In the genomic region with DNA sequence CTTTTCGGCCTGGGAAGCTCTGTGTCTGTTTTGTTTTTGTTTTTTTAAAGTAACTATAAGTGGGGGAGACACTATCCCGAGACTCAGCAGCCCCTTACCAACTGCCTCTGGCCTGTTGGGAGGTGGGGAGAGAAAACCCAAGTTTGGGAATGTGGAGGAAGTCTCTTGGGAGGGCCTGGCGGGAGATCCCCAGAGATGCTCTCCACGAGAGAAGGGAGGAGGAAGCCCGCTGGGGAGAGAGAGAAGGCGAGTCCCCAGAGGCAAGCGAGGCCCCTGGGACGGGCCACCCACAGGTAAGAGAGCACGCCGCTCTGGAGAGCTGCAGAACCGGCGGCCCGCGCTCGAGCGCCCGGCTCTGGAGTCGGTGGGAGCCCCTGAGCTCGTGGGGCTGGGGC, we compare ENCODE assay signal across 13 mouse cellular contexts. TPM values are rescaled to one million over a fixed set of nuclear protein-coding genes. Genes with fewer than 3 reads are reported as not detected.
DNase-seq lines count a peak whose midpoint lies in the region; ATAC-seq and TF ChIP-seq lines count a peak whose summit lies in the region.
"Had no signal": no experiment of that assay in that cellular context is flagged by ENCODE, and none has a peak within 500 bp of the region (broad histone marks: within the 10 kb centered on the region; RNA-seq: fewer than 3 reads in every experiment).

No protein-coding gene starts in this region.

- WGBS in lung, postnatal 0 days = 3% methylated on average over 18 of the region's 19 CpGs
- WGBS in intestine, postnatal 0 days = 2% methylated on average over 17 of the region's 19 CpGs

- no peak for ATAC-seq in lung, postnatal 0 days
- no peak for ATAC-seq in intestine, postnatal 0 days

- intact Hi-C loops in gastrocnemius, adult 2 months (cut with DNase I) = no loop called here

- no peak overlapping the region for H3K27ac ChIP-seq in gastrocnemius, adult 2 months
- no peak overlapping the region for H3K27ac ChIP-seq in lung, postnatal 0 days (ENCODE audit: low read length)
- H3K27ac ChIP-seq in intestine, postnatal 0 days (ENCODE audit: low read depth, low read length) = no peak overlapping the region

- peaks cover 91% of the 10 kb centered on the region for H3K27me3 ChIP-seq in lung, postnatal 0 days (replicated peaks; ENCODE audit: insufficient read depth, low read length)
- peaks cover 100% of the 10 kb centered on the region for H3K27me3 ChIP-seq in intestine, postnatal 0 days (replicated peaks; ENCODE audit: control insufficient read depth, insufficient read depth, low read length)

- no peak for TF ChIP-seq EP300 in lung, postnatal 0 days (IDR thresholded peaks at IDR 0.05)

- H3K36me3 ChIP-seq in lung, postnatal 0 days (ENCODE audit: insufficient read depth, low read length) = no peaks in the 10 kb centered on the region
- no peaks in the 10 kb centered on the region for H3K36me3 ChIP-seq in intestine, postnatal 0 days (ENCODE audit: control insufficient read depth, insufficient read depth)

- no peak overlapping the region for H3K9ac ChIP-seq in lung, postnatal 0 days (replicated peaks; ENCODE audit: low read depth)
- no peak overlapping the region for H3K9ac ChIP-seq in intestine, postnatal 0 days (ENCODE audit: low read depth, low read length)

- peak overlapping the region; percentile 50 for H3K4me3 ChIP-seq in gastrocnemius, adult 2 months
- no peak overlapping the region for H3K4me3 ChIP-seq in lung, postnatal 0 days (ENCODE audit: low read depth, low read length)
- peak overlapping the region; percentile 32; the same call in 1 of the 2 replicates for H3K4me3 ChIP-seq in intestine, postnatal 0 days (ENCODE audit: low read depth, low read length)

- H3K9me3 ChIP-seq in lung, postnatal 0 days (ENCODE audit: low read length) = no peaks in the 10 kb centered on the region
- H3K9me3 ChIP-seq in intestine, postnatal 0 days (ENCODE audit: control insufficient read depth) = no peaks in the 10 kb centered on the region

- H3K4me1 ChIP-seq in lung, postnatal 0 days (ENCODE audit: insufficient read depth, low read depth, low read length) = peaks cover 7% of the 10 kb centered on the region; the same call in 1 of the 2 replicates
- H3K4me1 ChIP-seq in intestine, postnatal 0 days (replicated peaks; ENCODE audit: control insufficient read depth, insufficient read depth, low read length) = peaks cover 6% of the 10 kb centered on the region; the same call in 1 of the 2 replicates

- no peak for TF ChIP-seq CTCF in gastrocnemius, adult 2 months (IDR thresholded peaks at IDR 0.05)
- no peak for TF ChIP-seq CTCF in lung, postnatal 0 days (IDR thresholded peaks at IDR 0.05)
- TF ChIP-seq CTCF in intestine, postnatal 0 days (IDR thresholded peaks at IDR 0.05; ENCODE audit: low read depth) = no peak

- no peak for DNase-seq in gastrocnemius, adult 2 months
- no peak for DNase-seq in gastrocnemius, postnatal 4 days (ENCODE audit: low spot score in 2 of 2)
- no peak for DNase-seq in lung, postnatal 0 days (ENCODE audit: low spot score)
- DNase-seq in lung, postnatal 36 days = no peak
- no peak for DNase-seq in urinary bladder, postnatal 4 days (ENCODE audit: low spot score in 2 of 2)
- no peak for DNase-seq in gastrocnemius, adult 18-20 months (ENCODE audit: low spot score)
- no peak for DNase-seq in spleen, postnatal 36 days (ENCODE audit: low spot score in 2 of 2)
- DNase-seq: kidney, adult 9 months; lung, adult 2 months had no signal

- H3K4me2 ChIP-seq in lung, postnatal 0 days (replicated peaks; ENCODE audit: low read depth, low read length) = peak overlapping the region; percentile 39; the same call in 1 of the 2 replicates
- H3K4me2 ChIP-seq in intestine, postnatal 0 days (replicated peaks; ENCODE audit: low read depth) = peak overlapping the region; percentile 58; the same call in 1 of the 2 replicates

RNA-seq across cellular contexts. Expression of gene Neurod2, which starts 2.7 kb away (rescaled TPM):
- total RNA-seq in gastrocnemius, adult 2 months (2021) = not detected
- total RNA-seq in gastrocnemius, postnatal 4 days (2021) = not detected
- not detected in 2 replicates for polyA plus RNA-seq in lung, postnatal 0 days (2015; fragmentation: Nextera tagmentation; extraction: Ambion mirVana)
- 0.07 TPM in 1 of 2 replicates, not detected in the other for polyA plus RNA-seq in intestine, postnatal 0 days (2015; fragmentation: Nextera tagmentation; extraction: Ambion mirVana)
- total RNA-seq in gastrocnemius, adult 18-20 months (2021) = not detected
- total RNA-seq: adrenal gland, adult 18-20 months had no signal
- polyA plus RNA-seq: C2C12; lung, adult 2 months; testis, adult 2 months had no signal

RNA-seq across cellular contexts. Expression of gene Ppp1r1b, which starts 21.5 kb away (rescaled TPM):
- not detected for total RNA-seq in gastrocnemius, adult 2 months (2021)
- total RNA-seq in gastrocnemius, postnatal 4 days (2021) = under 1 TPM; 0.52 to 0.70 TPM
- polyA plus RNA-seq in lung, postnatal 0 days (2015; fragmentation: Nextera tagmentation; extraction: Ambion mirVana) = 11.8 and 18.6 TPM in 2 replicates
- polyA plus RNA-seq in intestine, postnatal 0 days (2015; fragmentation: Nextera tagmentation; extraction: Ambion mirVana) = 99.5 and 102 TPM in 2 replicates
- under 1 TPM; 0.18 to 0.31 TPM for total RNA-seq in gastrocnemius, adult 18-20 months (2021)

RNA-seq across cellular contexts. Expression of gene Stard3, which starts 31.4 kb away (rescaled TPM):
- total RNA-seq in gastrocnemius, adult 2 months (2021) = 10 to 100 TPM; 11.8 to 12.1 TPM
- 10 to 100 TPM; 14.1 to 16.9 TPM for total RNA-seq in gastrocnemius, postnatal 4 days (2021)
- 69.9 and 73.1 TPM in 2 replicates for polyA plus RNA-seq in lung, postnatal 0 days (2015; fragmentation: Nextera tagmentation; extraction: Ambion mirVana)
- 29.0 and 30.1 TPM in 2 replicates for polyA plus RNA-seq in intestine, postnatal 0 days (2015; fragmentation: Nextera tagmentation; extraction: Ambion mirVana)
- total RNA-seq in gastrocnemius, adult 18-20 months (2021) = 10 to 100 TPM; 11.1 to 13.6 TPM

RNA-seq across cellular contexts. Expression of gene Tcap, which starts 56.9 kb away (rescaled TPM):
- total RNA-seq in gastrocnemius, adult 2 months (2021) = 1,000 to 10,000 TPM; 3,050 to 3,067 TPM
- 100 to 1,000 TPM; 447 to 769 TPM for total RNA-seq in gastrocnemius, postnatal 4 days (2021)
- polyA plus RNA-seq in lung, postnatal 0 days (2015; fragmentation: Nextera tagmentation; extraction: Ambion mirVana) = 5.8 and 6.4 TPM in 2 replicates
- 0.44 and 0.69 TPM in 2 replicates for polyA plus RNA-seq in intestine, postnatal 0 days (2015; fragmentation: Nextera tagmentation; extraction: Ambion mirVana)
- total RNA-seq in gastrocnemius, adult 18-20 months (2021) = 1,000 to 10,000 TPM; 3,864 to 4,194 TPM
- polyA plus RNA-seq: testis, adult 2 months had no signal

RNA-seq across cellular contexts. Expression of gene Pnmt, which starts 59.5 kb away (rescaled TPM):
- total RNA-seq in gastrocnemius, adult 2 months (2021) = 1 to 10 TPM; 1.8 to 5.9 TPM
- total RNA-seq in gastrocnemius, postnatal 4 days (2021) = under 1 TPM in 1 of 2 experiments, not detected in 1; 0.71 TPM
- 0.12 TPM in 1 of 2 replicates, not detected in the other for polyA plus RNA-seq in lung, postnatal 0 days (2015; fragmentation: Nextera tagmentation; extraction: Ambion mirVana)
- polyA plus RNA-seq in intestine, postnatal 0 days (2015; fragmentation: Nextera tagmentation; extraction: Ambion mirVana) = not detected in 2 replicates
- 1 to 10 TPM; 1.2 to 8.2 TPM for total RNA-seq in gastrocnemius, adult 18-20 months (2021)
